Mouse (Mus musculus): ENCODE results near the gene Lrrc49. TPM values are rescaled to one million over a fixed set of nuclear protein-coding genes. Genes with fewer than 3 reads are reported as not detected.
A peak's percentile ranks its signal among the peaks of the same experiment; 100 is the strongest.

Gene Lrrc49
- total RNA-seq, 1 experiment from 2014 or later, result 11.9 TPM

- ATAC-seq (replicated peaks; ENCODE audit: low read depth, poor library complexity, severe bottlenecking), result no peak
Measured at GRCm38 (mm10) chr9:60678913-60679312, 9.0 kb downstream of the Lrrc49 start.

- ATAC-seq (replicated peaks; ENCODE audit: low read depth, poor library complexity, severe bottlenecking), result no peak
Measured at GRCm38 (mm10) chr9:60676429-60676828, 11.5 kb downstream of the Lrrc49 start.

- ATAC-seq (replicated peaks; ENCODE audit: low read depth, poor library complexity, severe bottlenecking), result no peak
Measured at GRCm38 (mm10) chr9:60674780-60675179, 13.2 kb downstream of the Lrrc49 start.

GRCm38 (mm10) chr9:60672568-60672967, 15.4 kb downstream of the Lrrc49 start:
- ATAC-seq (replicated peaks; ENCODE audit: low read depth, poor library complexity, severe bottlenecking), result no peak

GRCm38 (mm10) chr9:60668886-60669285, 19.1 kb downstream of the Lrrc49 start:
- ATAC-seq (replicated peaks; ENCODE audit: low read depth, poor library complexity, severe bottlenecking), result no peak

GRCm38 (mm10) chr9:60665535-60665934, 22.4 kb downstream of the Lrrc49 start:
- no peak for ATAC-seq (replicated peaks; ENCODE audit: low read depth, poor library complexity, severe bottlenecking)

GRCm38 (mm10) chr9:60664866-60665265, 23.1 kb downstream of the Lrrc49 start:
- ATAC-seq (replicated peaks; ENCODE audit: low read depth, poor library complexity, severe bottlenecking), result no peak

GRCm38 (mm10) chr9:60664385-60664784, 23.6 kb downstream of the Lrrc49 start:
- ATAC-seq (replicated peaks; ENCODE audit: low read depth, poor library complexity, severe bottlenecking), result no peak

- no peak for ATAC-seq (replicated peaks; ENCODE audit: low read depth, poor library complexity, severe bottlenecking)
Measured at GRCm38 (mm10) chr9:60662936-60663335, 25.0 kb downstream of the Lrrc49 start.

- ATAC-seq (replicated peaks; ENCODE audit: low read depth, poor library complexity, severe bottlenecking), result no peak
Measured at GRCm38 (mm10) chr9:60653582-60653981, 34.4 kb downstream of the Lrrc49 start.

GRCm38 (mm10) chr9:60653137-60653536, 34.8 kb downstream of the Lrrc49 start:
- ATAC-seq (replicated peaks; ENCODE audit: low read depth, poor library complexity, severe bottlenecking), result no peak

GRCm38 (mm10) chr9:60650277-60650676, 37.7 kb downstream of the Lrrc49 start:
- ATAC-seq (replicated peaks; ENCODE audit: low read depth, poor library complexity, severe bottlenecking), result no peak

- no peak for ATAC-seq (replicated peaks; ENCODE audit: low read depth, poor library complexity, severe bottlenecking)
Measured at GRCm38 (mm10) chr9:60648981-60649975, 38.7 kb downstream of the Lrrc49 start.

- ATAC-seq (replicated peaks; ENCODE audit: low read depth, poor library complexity, severe bottlenecking), result no peak
Measured at GRCm38 (mm10) chr9:60633601-60634000, 54.4 kb downstream of the Lrrc49 start.

- ATAC-seq (replicated peaks; ENCODE audit: low read depth, poor library complexity, severe bottlenecking), result no peak
Measured at GRCm38 (mm10) chr9:60626311-60626791, 61.6 kb downstream of the Lrrc49 start.

- peak; percentile 50; the same call in 1 of the 2 replicates for ATAC-seq (replicated peaks; ENCODE audit: low read depth, poor library complexity, severe bottlenecking)
Measured at GRCm38 (mm10) chr9:60625895-60626294, 62.1 kb downstream of the Lrrc49 start.

- no peak for ATAC-seq (replicated peaks; ENCODE audit: low read depth, poor library complexity, severe bottlenecking)
Measured at GRCm38 (mm10) chr9:60616946-60617345, 71.0 kb downstream of the Lrrc49 start.

- no peak for ATAC-seq (replicated peaks; ENCODE audit: low read depth, poor library complexity, severe bottlenecking)
Measured at GRCm38 (mm10) chr9:60616359-60616758, 71.6 kb downstream of the Lrrc49 start.

GRCm38 (mm10) chr9:60612260-60612659, 75.7 kb downstream of the Lrrc49 start:
- ATAC-seq (replicated peaks; ENCODE audit: low read depth, poor library complexity, severe bottlenecking), result no peak

GRCm38 (mm10) chr9:60610194-60610593, 77.8 kb downstream of the Lrrc49 start:
- ATAC-seq (replicated peaks; ENCODE audit: low read depth, poor library complexity, severe bottlenecking), result no peak

- ATAC-seq (replicated peaks; ENCODE audit: low read depth, poor library complexity, severe bottlenecking), result no peak
Measured at GRCm38 (mm10) chr9:60608857-60609256, 79.1 kb downstream of the Lrrc49 start.

Measured in common myeloid progenitor, adult 5-6 weeks (primary cell).